In genomic region chr12:69425610-69426009, GRCm38 (mm10) we compare ENCODE assay signal across 16 mouse cellular contexts. TPM values are rescaled to one million over a fixed set of nuclear protein-coding genes. Genes with fewer than 3 reads are reported as not detected.
"Had no signal": no experiment of that assay in that cellular context is flagged by ENCODE, and none has a peak within 500 bp of the region (broad histone marks: within the 10 kb centered on the region; RNA-seq: fewer than 3 reads in every experiment).

No protein-coding gene starts in this region.

- H3K36me3 ChIP-seq: liver, embryonic 13.5 days; midbrain, embryonic 12.5 days; midbrain, embryonic 15.5 days; neural tube, embryonic 12.5 days; neural tube, embryonic 15.5 days had no signal

- H3K27ac ChIP-seq: layer of hippocampus, adult 2 months; liver, embryonic 13.5 days; midbrain, embryonic 12.5 days; midbrain, embryonic 15.5 days; neural tube, embryonic 12.5 days; neural tube, embryonic 15.5 days had no signal

- ATAC-seq: midbrain, embryonic 15.5 days had no signal

- H3K4me1 ChIP-seq: neural tube, embryonic 15.5 days had no signal

- DNase-seq: layer of hippocampus, adult 9-11 months; liver, embryonic 13.5 days; lung, adult 2 months; lung, postnatal 14 days; right cerebral cortex, adult 18-20 months; right cerebral cortex, postnatal 14 days; right cerebral cortex, postnatal 4 days; thymus, adult 2 months; thymus, postnatal 14 days; thymus, postnatal 4 days had no signal

- H3K27me3 ChIP-seq: midbrain, embryonic 12.5 days; midbrain, embryonic 15.5 days; neural tube, embryonic 12.5 days; neural tube, embryonic 15.5 days had no signal

- H3K9ac ChIP-seq: liver, embryonic 13.5 days; midbrain, embryonic 12.5 days; midbrain, embryonic 15.5 days; neural tube, embryonic 12.5 days; neural tube, embryonic 15.5 days had no signal

- H3K4me2 ChIP-seq: liver, embryonic 13.5 days; midbrain, embryonic 12.5 days; midbrain, embryonic 15.5 days; neural tube, embryonic 12.5 days; neural tube, embryonic 15.5 days had no signal

- H3K4me3 ChIP-seq: layer of hippocampus, adult 2 months; liver, embryonic 13.5 days; midbrain, embryonic 12.5 days; midbrain, embryonic 15.5 days; neural tube, embryonic 12.5 days; neural tube, embryonic 15.5 days had no signal

- H3K9me3 ChIP-seq: liver, embryonic 13.5 days; midbrain, embryonic 12.5 days; midbrain, embryonic 15.5 days; neural tube, embryonic 12.5 days; neural tube, embryonic 15.5 days had no signal

RNA-seq across cellular contexts. Expression of gene Gm9887, which starts 53.4 kb away (rescaled TPM):
- total RNA-seq: megakaryocyte, adult 5-6 weeks had no signal
